Mouse (Mus musculus) liver, embryonic 14.5 days (tissue): ENCODE results near the gene Lrfn2.

ENCODE experiments used
- CTCF ChIP-seq: IDR thresholded peaks from 2 replicates; pipeline ENCODE4 v1.5.1; 2016; ENCODE audit warnings: antibody characterized with exemption, low read depth, control low read depth
- EP300 ChIP-seq: IDR thresholded peaks from 2 replicates; pipeline ENCODE4 v1.6.1; 2016; ENCODE audit warnings: antibody characterized with exemption, low read depth

GRCm38 (mm10) chr17:48960161-48960698, 28.1 kb downstream of the Lrfn2 start:
- TF ChIP-seq CTCF, result no peak
- TF ChIP-seq EP300, result no peak
